Mouse (Mus musculus) embryonic facial prominence, embryonic 15.5 days (tissue): ENCODE data around the gene Eif2b4. TPM values are rescaled to one million over a fixed set of nuclear protein-coding genes. Genes with fewer than 3 reads are reported as not detected.

Source experiments
- ATAC-seq: fragments of 200-750 bp; cut with Nextera tagmentation; 2 replicates; pipeline ENCODE4 v1.8.0; 2017; ENCODE audit warnings: low read depth, moderate TSS enrichment; ENCODE audit not compliant: insufficient number of reproducible peaks, low FRiP score, low TSS enrichment
- H3K27ac ChIP-seq: fragments of 300-500 bp; sonication (generic); replicated peaks from 2 replicates; pipeline ENCODE4 v1.5.1; 2015; ENCODE audit warnings: mild to moderate bottlenecking, inconsistent platforms
- H3K27me3 ChIP-seq: fragments of 300-500 bp; sonication (generic); 2 replicates; pipeline ENCODE4 v1.6.1; 2015; ENCODE audit warnings: inconsistent platforms
- H3K36me3 ChIP-seq: fragments of 300-500 bp; sonication (generic); 2 replicates; pipeline ENCODE4 v1.6.1; 2015; ENCODE audit warnings: mild to moderate bottlenecking, inconsistent platforms
- H3K4me1 ChIP-seq: fragments of 300-500 bp; sonication (generic); 2 replicates; pipeline ENCODE4 v1.6.1; 2015; ENCODE audit warnings: inconsistent platforms
- H3K4me2 ChIP-seq: fragments of 300-500 bp; sonication (generic); replicated peaks from 2 replicates; pipeline ENCODE4 v1.6.1; 2015; ENCODE audit warnings: mild to moderate bottlenecking, inconsistent platforms
- H3K4me3 ChIP-seq: fragments of 300-500 bp; sonication (generic); replicated peaks from 2 replicates; pipeline ENCODE4 v1.5.1; 2015; ENCODE audit warnings: mild to moderate bottlenecking, inconsistent platforms
- H3K9ac ChIP-seq: fragments of 300-500 bp; sonication (generic); 2 replicates; pipeline ENCODE4 v1.6.1; 2015; ENCODE audit warnings: inconsistent platforms
- H3K9me3 ChIP-seq: fragments of 300-500 bp; sonication (generic); replicated peaks from 2 replicates; pipeline ENCODE4 v1.6.1; 2016; ENCODE audit warnings: inconsistent platforms
- WGBS: fragments of 180-500 bp; shearing (Covaris S2); methylation state at CpG from one replicate; pipeline ENCODE4 v1.1.7; 2015; 5-methylcytosine and 5-hydroxymethylcytosine counted together
- polyA plus RNA-seq: library from polyadenylated mRNA; unstranded; fragments of >200 nt; fragmentation: Nextera tagmentation; extraction: Ambion mirVana; gene quantifications from 2 replicates; pipeline ENCODE4 v1.2.1, GENCODE M21; 2015

Eif2b4 gene
- polyA plus RNA-seq, 1 experiment from 2014 or later: 74.7 TPM

DNA sequence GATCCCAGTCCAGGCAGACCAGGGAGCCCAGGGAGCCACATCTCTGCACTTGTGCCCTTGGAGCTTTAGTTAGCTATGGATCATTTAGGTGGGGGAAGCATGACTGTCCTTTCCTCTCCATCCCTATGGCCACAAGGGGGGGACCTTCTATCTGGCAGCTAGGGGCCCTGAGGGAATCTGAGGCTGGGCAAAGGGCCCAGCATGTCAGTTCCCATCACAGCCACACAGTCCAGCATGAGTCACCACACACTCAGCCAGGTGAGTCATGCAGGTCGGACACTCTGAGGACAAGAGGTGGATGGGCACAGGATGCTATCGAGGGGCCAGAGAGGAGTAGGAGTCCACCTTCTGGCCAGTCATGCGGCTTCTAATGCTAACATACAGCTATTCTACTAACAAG, 41.5 kb downstream of the Eif2b4 start:
- Histone ChIP-seq H3K9ac (no peak overlapping the region), H3K27ac (no peak overlapping the region), H3K36me3 (peaks cover 17% of the 10 kb centered on the region), H3K27me3 (no peaks in the 10 kb centered on the region), H3K4me2 (no peak overlapping the region), H3K4me1 (peaks cover 12% of the 10 kb centered on the region), H3K9me3 (no peaks in the 10 kb centered on the region), H3K4me3 (no peak overlapping the region)
- 95% methylated on average over 3 of the region's 3 CpGs for WGBS
- no peak for ATAC-seq

DNA sequence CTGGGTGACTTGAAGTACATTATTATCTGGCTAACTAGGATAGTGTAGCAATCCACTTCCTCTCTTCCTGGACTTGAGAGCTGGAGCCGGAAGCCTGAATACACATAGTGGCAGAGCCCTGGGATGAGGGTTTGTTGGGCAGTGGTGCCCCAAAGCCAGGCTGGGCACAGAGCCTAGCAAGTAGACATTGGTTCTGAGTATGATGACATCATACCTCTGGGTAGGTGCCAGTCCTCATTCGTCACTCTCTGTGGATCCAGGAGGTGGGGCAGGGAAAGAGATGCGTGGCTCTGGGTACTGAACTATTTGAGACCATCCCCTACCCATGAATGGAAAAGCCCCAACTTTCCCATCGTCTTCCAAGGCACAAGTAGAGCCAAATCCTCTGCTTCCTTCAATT, 43.4 kb downstream of the Eif2b4 start:
- H3K9ac ChIP-seq: no peak overlapping the region
- no peak overlapping the region for H3K4me2 ChIP-seq
- H3K27ac ChIP-seq: no peak overlapping the region
- H3K4me1 ChIP-seq: peaks cover 9% of the 10 kb centered on the region
- no peaks in the 10 kb centered on the region for H3K27me3 ChIP-seq
- WGBS: 81% methylated on average over 4 of the region's 4 CpGs
- no peak overlapping the region for H3K4me3 ChIP-seq
- H3K36me3 ChIP-seq: peaks cover 28% of the 10 kb centered on the region
- ATAC-seq: no peak
- no peaks in the 10 kb centered on the region for H3K9me3 ChIP-seq

DNA sequence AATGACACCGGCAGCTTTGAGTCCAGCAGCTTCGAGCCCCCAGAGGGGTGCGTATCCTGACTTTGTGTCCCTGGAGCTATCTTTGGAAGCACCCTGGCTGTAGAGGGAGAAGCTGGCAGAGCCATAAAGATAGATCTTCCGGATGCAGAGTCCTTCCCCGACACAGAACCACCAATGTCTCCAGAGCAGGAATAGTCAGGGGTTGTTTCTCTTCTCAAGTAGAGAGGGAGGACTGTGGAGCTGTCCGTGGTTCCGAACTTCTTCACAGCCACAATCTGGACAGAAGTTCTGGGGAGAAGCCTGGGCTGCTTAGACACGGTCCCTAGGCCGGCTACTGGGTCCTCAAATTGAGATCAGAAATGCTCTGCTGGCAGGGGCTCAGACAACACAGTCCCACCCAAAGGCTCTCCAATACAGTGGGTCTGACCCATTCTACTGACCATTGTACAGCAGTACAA, 54.2 kb downstream of the Eif2b4 start:
- no peak overlapping the region for H3K9ac ChIP-seq
- H3K4me1 ChIP-seq: peaks cover 19% of the 10 kb centered on the region
- no peak overlapping the region for H3K27ac ChIP-seq
- H3K4me2 ChIP-seq: peak overlapping the region; percentile 27
- peaks cover 15% of the 10 kb centered on the region for H3K36me3 ChIP-seq
- H3K4me3 ChIP-seq: peak overlapping the region; percentile 4; the same call in 1 of the 2 replicates
- no peak for ATAC-seq
- H3K9me3 ChIP-seq: no peaks in the 10 kb centered on the region
- 10% methylated on average over 9 of the region's 9 CpGs for WGBS
- H3K27me3 ChIP-seq: peaks cover 58% of the 10 kb centered on the region

DNA sequence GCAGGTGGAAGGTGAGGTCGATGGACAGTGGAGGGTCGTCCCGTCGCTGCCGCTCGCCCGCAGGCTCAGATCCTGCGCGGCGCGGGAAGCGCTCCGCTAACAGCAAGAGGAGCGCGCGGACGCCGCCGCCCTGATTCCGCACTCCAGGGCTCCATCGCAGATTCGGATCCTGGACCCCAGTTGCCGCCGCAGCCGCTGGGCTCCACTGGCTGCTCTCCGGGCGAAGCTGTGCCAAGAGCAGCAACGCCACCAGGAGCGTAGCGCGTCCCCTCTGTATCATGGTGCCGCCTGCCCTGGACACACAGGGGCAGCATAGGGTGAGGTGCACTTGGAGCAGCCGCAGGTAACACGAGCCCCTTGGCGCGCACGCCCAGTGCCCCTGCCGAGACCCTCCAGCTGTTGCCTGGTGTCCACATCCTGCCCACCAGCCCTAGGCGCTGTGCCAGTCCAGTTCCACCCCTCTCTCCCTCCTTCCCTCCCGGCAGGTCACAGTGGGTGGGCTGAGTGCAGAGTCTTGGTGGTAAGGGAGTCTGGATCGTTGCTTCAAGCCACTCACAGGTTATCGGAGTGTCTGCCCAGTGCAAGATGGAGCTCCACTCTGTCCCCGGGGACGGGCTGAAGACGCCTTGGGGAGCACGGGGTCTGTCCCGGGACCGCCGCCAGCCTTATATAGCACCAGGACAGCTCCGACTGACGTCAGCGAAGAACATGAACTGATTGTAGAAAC, 54.8 kb downstream of the Eif2b4 start, which contains the start of gene Ucn:
Gene Ucn, minus strand, starts transcription at position 589 of the 727 bp plus-strand sequence.
- H3K9ac ChIP-seq: no peak within 1 kb of the TSS
- peaks cover 62% of the 10 kb centered on the region for H3K27me3 ChIP-seq
- H3K27ac ChIP-seq: no peak within 1 kb of the TSS
- peak within 1 kb of the TSS; percentile 4; the same call in 1 of the 2 replicates for H3K4me3 ChIP-seq
- H3K36me3 ChIP-seq: peaks cover 10% of the 10 kb centered on the region
- WGBS: 2% methylated on average over 52 of the region's 52 CpGs
- peak within 1 kb of the TSS; percentile 27 for H3K4me2 ChIP-seq
- no peak for ATAC-seq
- no peaks in the 10 kb centered on the region for H3K9me3 ChIP-seq
- peaks cover 19% of the 10 kb centered on the region for H3K4me1 ChIP-seq

DNA sequence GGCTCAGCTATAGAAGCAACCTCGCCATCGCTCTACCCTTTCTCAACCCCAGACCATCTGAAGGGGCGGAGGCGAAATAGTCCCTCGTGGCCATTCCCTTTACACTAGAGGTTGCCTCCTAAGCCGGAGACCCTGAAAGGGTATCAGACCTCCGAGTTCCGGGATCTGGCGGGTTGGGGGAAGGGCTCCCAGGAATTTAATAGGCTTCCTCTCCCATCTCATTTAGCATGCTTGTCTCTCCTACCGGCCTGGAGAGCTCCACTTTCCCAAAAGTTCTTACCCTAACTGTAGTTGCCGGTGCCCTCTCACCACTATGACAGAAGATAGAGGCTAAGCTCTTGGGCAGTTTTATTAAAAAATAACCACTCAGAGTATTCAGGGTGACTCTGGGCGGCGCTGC, 55.6 kb downstream of the Eif2b4 start:
- Histone ChIP-seq H3K9me3 (no peaks in the 10 kb centered on the region), H3K4me2 (no peak overlapping the region), H3K36me3 (peaks cover 7% of the 10 kb centered on the region; the same call in 1 of the 2 replicates), H3K27ac (no peak overlapping the region), H3K27me3 (peaks cover 62% of the 10 kb centered on the region), H3K4me1 (peaks cover 19% of the 10 kb centered on the region), H3K4me3 (peak overlapping the region; percentile 4; the same call in 1 of the 2 replicates), H3K9ac (no peak overlapping the region)
- ATAC-seq: no peak
- WGBS: under 1% methylated on average over 13 of the region's 13 CpGs

Other genes with a start within 250 kb of the Eif2b4 start
- gene Cgref1, start 247.8 kb downstream of the Eif2b4 start, polyA plus RNA-seq: 32.1 and 34.0 TPM in 2 replicates
- 125 and 130 TPM in 2 replicates for gene Preb, start 233.1 kb downstream of the Eif2b4 start, polyA plus RNA-seq
- 0.08 TPM in 1 of 2 replicates, not detected in the other for gene Tcf23, start 224.8 kb downstream of the Eif2b4 start, polyA plus RNA-seq
- 173 and 174 TPM in 2 replicates for gene Atraid, start 145.1 kb downstream of the Eif2b4 start, polyA plus RNA-seq
- gene Slc5a6, start 144.5 kb downstream of the Eif2b4 start, polyA plus RNA-seq: 10.8 and 12.0 TPM in 2 replicates
- 23.5 and 26.4 TPM in 2 replicates for gene Cad, start 138.7 kb downstream of the Eif2b4 start, polyA plus RNA-seq
- not detected in 2 replicates for gene Dnajc5g, start 87.1 kb downstream of the Eif2b4 start, polyA plus RNA-seq
- gene Slc30a3, start 85.2 kb downstream of the Eif2b4 start, polyA plus RNA-seq: 0.60 and 0.92 TPM in 2 replicates
- 10.2 and 13.7 TPM in 2 replicates for gene Trim54, start 76.7 kb downstream of the Eif2b4 start, polyA plus RNA-seq
- gene Ucn, start 54.6 kb downstream of the Eif2b4 start, polyA plus RNA-seq: not detected in 2 replicates
- 67.3 and 73.4 TPM in 2 replicates for gene Mpv17, start 39.2 kb downstream of the Eif2b4 start, polyA plus RNA-seq
- gene Gm29609, start 13.5 kb downstream of the Eif2b4 start, polyA plus RNA-seq: 1.1 and 3.0 TPM in 2 replicates
- gene Gtf3c2, start 13.3 kb downstream of the Eif2b4 start, polyA plus RNA-seq: 69.0 and 71.5 TPM in 2 replicates
- gene Snx17, start 203 bp downstream of the Eif2b4 start, polyA plus RNA-seq: 138 and 150 TPM in 2 replicates
- 12.2 and 12.5 TPM in 2 replicates for gene Zfp513, start 8.9 kb upstream of the Eif2b4 start, polyA plus RNA-seq
- 113 and 115 TPM in 2 replicates for gene Ppm1g, start 27.3 kb upstream of the Eif2b4 start, polyA plus RNA-seq
- 175 and 178 TPM in 2 replicates for gene Nrbp1, start 47.4 kb upstream of the Eif2b4 start, polyA plus RNA-seq
- 0.99 TPM in 1 of 2 replicates, not detected in the other for gene Gm9970, start 47.8 kb upstream of the Eif2b4 start, polyA plus RNA-seq
- 21.8 and 23.5 TPM in 2 replicates for gene Krtcap3, start 58.3 kb upstream of the Eif2b4 start, polyA plus RNA-seq
- gene Ift172, start 97.7 kb upstream of the Eif2b4 start, polyA plus RNA-seq: 39.4 and 39.5 TPM in 2 replicates
- 85.5 and 89.8 TPM in 2 replicates for gene Fndc4, start 102.7 kb upstream of the Eif2b4 start, polyA plus RNA-seq
- gene Gckr, start 104.0 kb upstream of the Eif2b4 start, polyA plus RNA-seq: 0.15 and 0.30 TPM in 2 replicates